Mouse (Mus musculus) hindbrain, embryonic 14.5 days (tissue): ENCODE data around the gene Pih1d1. TPM values are rescaled to one million over a fixed set of nuclear protein-coding genes. Genes with fewer than 3 reads are reported as not detected.

ENCODE experiments used
- ATAC-seq: fragments of 200-750 bp; cut with Nextera tagmentation; 2 replicates; pipeline ENCODE4 v1.8.0; 2017; ENCODE audit warnings: moderate number of reproducible peaks, mild to moderate bottlenecking, moderate TSS enrichment, moderate library complexity; ENCODE audit not compliant: low FRiP score
- DNase-seq: peaks from one replicate; pipeline ENCODE4 v3.0.0-alpha.2; 2015; ENCODE audit warnings: low spot score
- H3K27ac ChIP-seq: fragments of 300-500 bp; sonication (generic); 2 replicates; pipeline ENCODE4 v1.5.1; 2014; ENCODE audit warnings: mild to moderate bottlenecking, moderate library complexity
- H3K27me3 ChIP-seq: fragments of 300-500 bp; sonication (generic); 2 replicates; pipeline ENCODE4 v1.6.1; 2014; ENCODE audit warnings: mild to moderate bottlenecking, low read length, mixed read lengths; ENCODE audit not compliant: control insufficient read depth, insufficient read depth
- H3K36me3 ChIP-seq: fragments of 300-500 bp; sonication (generic); replicated peaks from 2 replicates; pipeline ENCODE4 v1.6.1; 2014; ENCODE audit not compliant: control insufficient read depth, insufficient read depth
- H3K4me1 ChIP-seq: fragments of 300-500 bp; sonication (generic); replicated peaks from 2 replicates; pipeline ENCODE4 v1.6.1; 2014; ENCODE audit warnings: antibody characterized with exemption, low read length, mixed read lengths; ENCODE audit not compliant: control insufficient read depth, insufficient read depth
- H3K4me2 ChIP-seq: fragments of 300-500 bp; sonication (generic); replicated peaks from 2 replicates; pipeline ENCODE4 v1.6.1; 2014; ENCODE audit warnings: mild to moderate bottlenecking, moderate library complexity
- H3K4me3 ChIP-seq: fragments of 300-500 bp; sonication (generic); replicated peaks from 2 replicates; pipeline ENCODE4 v1.5.1; 2014; ENCODE audit warnings: mild to moderate bottlenecking, low read length
- H3K9ac ChIP-seq: fragments of 300-500 bp; sonication (generic); 2 replicates; pipeline ENCODE4 v1.6.1; 2014
- H3K9me3 ChIP-seq: fragments of 300-500 bp; sonication (generic); 2 replicates; pipeline ENCODE4 v1.6.1; 2016; ENCODE audit warnings: low read length; ENCODE audit not compliant: control insufficient read depth
- WGBS: fragments of 180-500 bp; shearing (Covaris S2); extraction: QIAGEN DNeasy Blood & Tissue Kit; methylation state at CpG from one replicate; pipeline ENCODE4 v1.1.7; 2014; 5-methylcytosine and 5-hydroxymethylcytosine counted together
- polyA plus RNA-seq: library from polyadenylated mRNA; unstranded; fragments of >200 nt; fragmentation: Nextera tagmentation; extraction: Ambion mirVana; gene quantifications from 2 replicates; pipeline ENCODE4 v1.2.1, GENCODE M21; 2014

The Pih1d1 gene
- polyA plus RNA-seq, 1 experiment from 2014 or later, result 93.5 TPM

- ATAC-seq, result no peak
- Histone ChIP-seq H3K4me1 (no peaks in the 10 kb centered on the region), H3K36me3 (peaks cover 51% of the 10 kb centered on the region), H3K27me3 (no peaks in the 10 kb centered on the region), H3K9me3 (no peaks in the 10 kb centered on the region), H3K27ac (no peak overlapping the region), H3K4me3 (no peak overlapping the region), H3K4me2 (no peak overlapping the region), H3K9ac (no peak overlapping the region)
- WGBS, result 80% methylated on average over 8 of the region's 8 CpGs
- DNase-seq, result no peak
Observed at GRCm38 (mm10) chr7:45117566-45117965, 36.5 kb upstream of the Pih1d1 start.

GRCm38 (mm10) chr7:45118336-45118735, 35.8 kb upstream of the Pih1d1 start:
- Histone ChIP-seq H3K4me3 (no peak overlapping the region), H3K4me1 (peaks cover 5% of the 10 kb centered on the region), H3K27ac (no peak overlapping the region), H3K27me3 (no peaks in the 10 kb centered on the region), H3K9me3 (no peaks in the 10 kb centered on the region), H3K9ac (no peak overlapping the region), H3K36me3 (peaks cover 59% of the 10 kb centered on the region), H3K4me2 (no peak overlapping the region)
- DNase-seq (no peak), ATAC-seq (no peak)
- WGBS, result 92% methylated on average over 6 of the region's 6 CpGs

- peaks cover 63% of the 10 kb centered on the region for H3K36me3 ChIP-seq
- H3K27ac ChIP-seq, result no peak overlapping the region
- peaks cover 10% of the 10 kb centered on the region for H3K4me1 ChIP-seq
- ATAC-seq (no peak), DNase-seq (no peak)
- no peak overlapping the region for H3K4me3 ChIP-seq
- H3K4me2 ChIP-seq, result no peak overlapping the region
- no peak overlapping the region for H3K9ac ChIP-seq
- H3K9me3 ChIP-seq, result no peaks in the 10 kb centered on the region
- WGBS, result 82% methylated on average over 5 of the region's 5 CpGs
- H3K27me3 ChIP-seq, result no peaks in the 10 kb centered on the region
Observed at GRCm38 (mm10) chr7:45119780-45120709, 34.1 kb upstream of the Pih1d1 start.

- no peaks in the 10 kb centered on the region for H3K9me3 ChIP-seq
- ATAC-seq, result no peak
- peaks cover 77% of the 10 kb centered on the region for H3K36me3 ChIP-seq
- no peaks in the 10 kb centered on the region for H3K27me3 ChIP-seq
- H3K4me2 ChIP-seq, result no peak overlapping the region
- H3K27ac ChIP-seq, result no peak overlapping the region
- no peak overlapping the region for H3K4me3 ChIP-seq
- no peak overlapping the region for H3K9ac ChIP-seq
- WGBS, result 77% methylated on average over 8 of the region's 8 CpGs
- H3K4me1 ChIP-seq, result peaks cover 14% of the 10 kb centered on the region
- DNase-seq, result no peak
Observed at GRCm38 (mm10) chr7:45121404-45121803, 32.7 kb upstream of the Pih1d1 start.

- Histone ChIP-seq H3K27ac (no peak overlapping the region), H3K36me3 (peaks cover 83% of the 10 kb centered on the region), H3K9me3 (no peaks in the 10 kb centered on the region), H3K27me3 (no peaks in the 10 kb centered on the region), H3K9ac (no peak overlapping the region), H3K4me3 (no peak overlapping the region), H3K4me2 (no peak overlapping the region), H3K4me1 (peaks cover 19% of the 10 kb centered on the region)
- no peak for DNase-seq
- ATAC-seq, result no peak
Observed at GRCm38 (mm10) chr7:45121966-45122365, 32.1 kb upstream of the Pih1d1 start.

GRCm38 (mm10) chr7:45122561-45123185, 31.4 kb upstream of the Pih1d1 start:
- Histone ChIP-seq H3K9me3 (no peaks in the 10 kb centered on the region), H3K9ac (peak overlapping the region; percentile 98), H3K27ac (no peak overlapping the region), H3K4me3 (peak overlapping the region; percentile 92), H3K4me2 (peak overlapping the region; percentile 96), H3K27me3 (no peaks in the 10 kb centered on the region), H3K36me3 (peaks cover 87% of the 10 kb centered on the region), H3K4me1 (peaks cover 26% of the 10 kb centered on the region)
- DNase-seq (no peak), ATAC-seq (no peak)
- 86% methylated on average over 15 of the region's 15 CpGs for whole genome bisulfite sequencing

- Histone ChIP-seq H3K4me2 (peak overlapping the region; percentile 96), H3K4me3 (peak overlapping the region; percentile 92), H3K9ac (peak overlapping the region; percentile 98), H3K27me3 (no peaks in the 10 kb centered on the region), H3K9me3 (no peaks in the 10 kb centered on the region), H3K27ac (peak overlapping the region; percentile 91), H3K36me3 (peaks cover 81% of the 10 kb centered on the region), H3K4me1 (peaks cover 27% of the 10 kb centered on the region)
- no peak for ATAC-seq
- WGBS, result 26% methylated on average over 12 of the region's 12 CpGs
- DNase-seq, result no peak
Observed at GRCm38 (mm10) chr7:45123186-45123570, 30.9 kb upstream of the Pih1d1 start.

GRCm38 (mm10) chr7:45124224-45125143, 29.6 kb upstream of the Pih1d1 start, which contains the start of gene Rps11:
Gene Rps11 (minus strand): TSS chr7:45124439.
- H3K36me3 ChIP-seq, result peaks cover 68% of the 10 kb centered on the region
- ATAC-seq (peak; percentile 88), DNase-seq (peak; percentile 99)
- peak within 1 kb of the TSS; percentile 91 for H3K27ac ChIP-seq
- H3K4me2 ChIP-seq, result peak within 1 kb of the TSS; percentile 96
- no peaks in the 10 kb centered on the region for H3K9me3 ChIP-seq
- peaks cover 31% of the 10 kb centered on the region for H3K4me1 ChIP-seq
- peak within 1 kb of the TSS; percentile 92 for H3K4me3 ChIP-seq
- under 1% methylated on average over 59 of the region's 59 CpGs for WGBS
- H3K9ac ChIP-seq, result peak within 1 kb of the TSS; percentile 98
- H3K27me3 ChIP-seq, result no peaks in the 10 kb centered on the region
